Mouse (Mus musculus) forebrain, embryonic 11.5 days (tissue): ENCODE data around the gene Epb41. TPM values are rescaled to one million over a fixed set of nuclear protein-coding genes. Genes with fewer than 3 reads are reported as not detected.

ENCODE experiments used
- ATAC-seq: fragments of 200-750 bp; cut with Nextera tagmentation; replicated peaks from 2 replicates; pipeline ENCODE4 v1.8.0; 2017; ENCODE audit warnings: moderate TSS enrichment; ENCODE audit not compliant: low FRiP score
- DNase-seq: peaks from one replicate; pipeline ENCODE4 v3.0.0-alpha.2; 2017; ENCODE audit warnings: low spot score
- H3K27ac ChIP-seq: fragments of 300-500 bp; sonication (generic); 2 replicates; pipeline ENCODE4 v1.5.1; 2014; ENCODE audit warnings: low read depth, low read length
- H3K27me3 ChIP-seq: fragments of 300-500 bp; sonication (generic); 2 replicates; pipeline ENCODE4 v1.6.1; 2014; ENCODE audit warnings: mild to moderate bottlenecking, low read length, mixed read lengths; ENCODE audit not compliant: control insufficient read depth, insufficient read depth
- H3K36me3 ChIP-seq: fragments of 300-500 bp; sonication (generic); 2 replicates; pipeline ENCODE4 v1.6.1; 2014; ENCODE audit warnings: mild to moderate bottlenecking, low read length, moderate library complexity, mixed read lengths; ENCODE audit not compliant: control insufficient read depth, insufficient read depth
- H3K4me1 ChIP-seq: fragments of 300-500 bp; sonication (generic); replicated peaks from 2 replicates; pipeline ENCODE4 v1.6.1; 2014; ENCODE audit warnings: low read length, mixed read lengths; ENCODE audit not compliant: control insufficient read depth, insufficient read depth
- H3K4me2 ChIP-seq: fragments of 300-500 bp; sonication (generic); 2 replicates; pipeline ENCODE4 v1.6.1; 2014; ENCODE audit warnings: low read depth, mild to moderate bottlenecking, low read length, moderate library complexity, mixed read lengths; ENCODE audit not compliant: severe bottlenecking
- H3K4me3 ChIP-seq: fragments of 300-500 bp; sonication (generic); 2 replicates; pipeline ENCODE4 v1.5.1; 2014; ENCODE audit warnings: low read depth, low read length
- H3K9ac ChIP-seq: fragments of 300-500 bp; sonication (generic); 2 replicates; pipeline ENCODE4 v1.6.1; 2014; ENCODE audit warnings: low read length
- H3K9me3 ChIP-seq: fragments of 300-500 bp; sonication (generic); 2 replicates; pipeline ENCODE4 v1.6.1; 2016; ENCODE audit warnings: low read length, mixed read lengths; ENCODE audit not compliant: control insufficient read depth
- WGBS: fragments of 180-500 bp; shearing (Covaris S2); extraction: QIAGEN DNeasy Blood & Tissue Kit; methylation state at CpG from one replicate; pipeline ENCODE4 v1.1.7; 2014; 5-methylcytosine and 5-hydroxymethylcytosine counted together
- polyA plus RNA-seq: library from polyadenylated mRNA; unstranded; fragments of >200 nt; fragmentation: Nextera tagmentation; extraction: Ambion mirVana; gene quantifications from 2 replicates; pipeline ENCODE4 v1.2.1, GENCODE M21; 2014

Gene Epb41
- polyA plus RNA-seq, 1 experiment from 2014 or later, result 145 TPM

GRCm38 (mm10) chr4:131957161-131957560 lies 118.0 kb downstream of the Epb41 start:
- H3K27ac ChIP-seq, result no peak overlapping the region
- ATAC-seq (no peak), DNase-seq (no peak)
- H3K4me2 ChIP-seq, result no peak overlapping the region
- no peaks in the 10 kb centered on the region for H3K4me1 ChIP-seq
- H3K36me3 ChIP-seq, result peaks cover 4% of the 10 kb centered on the region; the same call in 1 of the 2 replicates
- no peak overlapping the region for H3K4me3 ChIP-seq
- no peak overlapping the region for H3K9ac ChIP-seq
- 87% methylated on average over 3 of the region's 3 CpGs for WGBS
- no peaks in the 10 kb centered on the region for H3K9me3 ChIP-seq
- no peaks in the 10 kb centered on the region for H3K27me3 ChIP-seq

GRCm38 (mm10) chr4:131950657-131951056 lies 124.5 kb downstream of the Epb41 start:
- ATAC-seq (no peak), DNase-seq (no peak)
- WGBS, result 57% methylated on average over 8 of the region's 8 CpGs
- H3K4me3 ChIP-seq, result no peak overlapping the region
- H3K9ac ChIP-seq, result no peak overlapping the region
- H3K36me3 ChIP-seq, result no peaks in the 10 kb centered on the region
- no peaks in the 10 kb centered on the region for H3K9me3 ChIP-seq
- no peaks in the 10 kb centered on the region for H3K27me3 ChIP-seq
- H3K4me1 ChIP-seq, result peaks cover 7% of the 10 kb centered on the region; the same call in 1 of the 2 replicates
- H3K27ac ChIP-seq, result no peak overlapping the region
- H3K4me2 ChIP-seq, result no peak overlapping the region

- Histone ChIP-seq H3K27ac (no peak overlapping the region), H3K36me3 (no peaks in the 10 kb centered on the region), H3K4me1 (peaks cover 7% of the 10 kb centered on the region; the same call in 1 of the 2 replicates), H3K9ac (no peak overlapping the region), H3K4me2 (no peak overlapping the region), H3K27me3 (no peaks in the 10 kb centered on the region), H3K9me3 (no peaks in the 10 kb centered on the region), H3K4me3 (no peak overlapping the region)
- DNase-seq (no peak), ATAC-seq (no peak)
- WGBS, result 23% methylated on average over 5 of the region's 5 CpGs
These were observed 125.2 kb downstream of the Epb41 start for GRCm38 (mm10) chr4:131949903-131950302.

GRCm38 (mm10) chr4:131947848-131948247 lies 127.3 kb downstream of the Epb41 start:
- WGBS, result 91% methylated on average over 11 of the region's 11 CpGs
- Histone ChIP-seq H3K4me2 (no peak overlapping the region), H3K36me3 (no peaks in the 10 kb centered on the region), H3K27me3 (no peaks in the 10 kb centered on the region), H3K4me3 (no peak overlapping the region), H3K9me3 (no peaks in the 10 kb centered on the region), H3K27ac (no peak overlapping the region), H3K9ac (no peak overlapping the region), H3K4me1 (peaks cover 7% of the 10 kb centered on the region; the same call in 1 of the 2 replicates)
- ATAC-seq (no peak), DNase-seq (no peak)

GRCm38 (mm10) chr4:131940846-131941245 lies 134.3 kb downstream of the Epb41 start:
- WGBS, result 94% methylated on average over 4 of the region's 4 CpGs
- Histone ChIP-seq H3K27me3 (no peaks in the 10 kb centered on the region), H3K9ac (no peak overlapping the region), H3K4me2 (no peak overlapping the region), H3K4me3 (no peak overlapping the region), H3K4me1 (no peaks in the 10 kb centered on the region), H3K27ac (no peak overlapping the region), H3K9me3 (no peaks in the 10 kb centered on the region), H3K36me3 (no peaks in the 10 kb centered on the region)
- ATAC-seq (no peak), DNase-seq (no peak)

- no peak for DNase-seq
- H3K9me3 ChIP-seq, result no peaks in the 10 kb centered on the region
- H3K27ac ChIP-seq, result no peak overlapping the region
- no peaks in the 10 kb centered on the region; the same call in 1 of the 2 replicates for H3K36me3 ChIP-seq
- H3K9ac ChIP-seq, result no peak overlapping the region
- no peak for ATAC-seq
- WGBS, result 92% methylated on average over 2 of the region's 2 CpGs
- H3K4me3 ChIP-seq, result no peak overlapping the region
- no peaks in the 10 kb centered on the region for H3K4me1 ChIP-seq
- no peaks in the 10 kb centered on the region for H3K27me3 ChIP-seq
- no peak overlapping the region for H3K4me2 ChIP-seq
These were observed 135.7 kb downstream of the Epb41 start for GRCm38 (mm10) chr4:131939459-131939858.

- 92% methylated on average over 6 of the region's 6 CpGs for WGBS
These were observed 146.0 kb downstream of the Epb41 start for GRCm38 (mm10) chr4:131929146-131929545.

GRCm38 (mm10) chr4:131924096-131924810 lies 150.9 kb downstream of the Epb41 start:
- Histone ChIP-seq H3K4me3 (no peak overlapping the region), H3K9ac (no peak overlapping the region), H3K27me3 (peaks cover 48% of the 10 kb centered on the region), H3K9me3 (no peaks in the 10 kb centered on the region), H3K36me3 (peaks cover 5% of the 10 kb centered on the region; the same call in 1 of the 2 replicates), H3K4me1 (peaks cover 23% of the 10 kb centered on the region), H3K4me2 (no peak overlapping the region), H3K27ac (no peak overlapping the region)
- WGBS, result 69% methylated on average over 6 of the region's 6 CpGs
- ATAC-seq (no peak), DNase-seq (no peak)

More at GRCm38 (mm10) chr4:131929146-131929545, 146.0 kb downstream of the Epb41 start:
- peaks cover under 1% of the 10 kb centered on the region; the same call in 1 of the 2 replicates for H3K27me3 ChIP-seq
- H3K9ac ChIP-seq, result no peak overlapping the region
- peaks cover 9% of the 10 kb centered on the region; the same call in 1 of the 2 replicates for H3K36me3 ChIP-seq
- no peaks in the 10 kb centered on the region for H3K9me3 ChIP-seq
- ATAC-seq (no peak), DNase-seq (no peak)
- H3K4me1 ChIP-seq, result no peaks in the 10 kb centered on the region
- no peak overlapping the region for H3K27ac ChIP-seq
- no peak overlapping the region for H3K4me3 ChIP-seq
- no peak overlapping the region for H3K4me2 ChIP-seq

- peak overlapping the region; percentile 68 for H3K4me2 ChIP-seq
- peaks cover 65% of the 10 kb centered on the region for H3K27me3 ChIP-seq
- peak overlapping the region; percentile 41 for H3K4me3 ChIP-seq
- H3K27ac ChIP-seq, result no peak overlapping the region
- peaks cover 23% of the 10 kb centered on the region for H3K4me1 ChIP-seq
- ATAC-seq (no peak), DNase-seq (no peak)
- no peak overlapping the region for H3K9ac ChIP-seq
- peaks cover 4% of the 10 kb centered on the region; the same call in 1 of the 2 replicates for H3K36me3 ChIP-seq
- no peaks in the 10 kb centered on the region for H3K9me3 ChIP-seq
- 55% methylated on average over 15 of the region's 15 CpGs for WGBS
These were observed 152.7 kb downstream of the Epb41 start for GRCm38 (mm10) chr4:131922404-131922803.
